23 mouse cellular contexts compared by ENCODE assay signal in the genomic region with DNA sequence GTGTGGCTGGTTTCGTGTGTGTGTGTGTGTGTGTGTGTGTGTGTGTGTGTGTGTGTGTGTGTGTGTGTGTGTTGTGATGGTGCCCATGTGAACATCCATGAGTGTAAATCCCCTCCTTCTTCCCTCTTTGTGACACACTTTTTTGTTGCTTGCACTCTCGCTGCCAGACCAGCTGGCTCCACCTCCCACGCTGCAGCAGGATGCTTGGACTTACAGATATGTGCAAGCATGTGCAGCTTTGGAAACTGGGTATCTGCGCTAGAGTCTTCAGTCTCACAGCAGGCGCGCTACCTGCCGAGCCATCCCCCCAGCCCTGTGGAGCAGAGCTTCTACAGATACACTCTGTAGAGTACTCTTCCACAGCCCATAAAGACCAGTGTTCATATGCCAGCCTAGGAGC.
A peak's percentile ranks its signal among the peaks of the same experiment; 100 is the strongest.
DNase-seq lines count a peak whose midpoint lies in the region; ATAC-seq and TF ChIP-seq lines count a peak whose summit lies in the region.
"Had no signal": no experiment of that assay in that cellular context is flagged by ENCODE, and none has a peak within 500 bp of the region (broad histone marks: within the 10 kb centered on the region; RNA-seq: fewer than 3 reads in every experiment).

No protein-coding gene starts in this region.

- no peaks in the 10 kb centered on the region for H3K9me3 ChIP-seq in kidney, embryonic 15.5 days (replicated peaks)
- H3K9me3 ChIP-seq: embryonic facial prominence, embryonic 15.5 days; limb, embryonic 10.5 days; neural tube, embryonic 13.5 days had no signal

- peak; percentile 8 to 10 for DNase-seq in frontal cortex, postnatal 14 days (ENCODE audit: low spot score in 2 of 2)
- peak; percentile 44 to 58 for DNase-seq in layer of hippocampus, adult 2 months (ENCODE audit: low spot score in 2 of 2)
- DNase-seq in left cerebral cortex, adult 18-20 months (ENCODE audit: low spot score in 2 of 2), result peak; percentile 31 to 46
- DNase-seq in right cerebral cortex, postnatal 25 days, result peak; percentile 47
- no peak for DNase-seq in embryo, embryonic 10.5 days (ENCODE audit: low spot score)
- no peak for DNase-seq in gastrocnemius, postnatal 10 days
- DNase-seq: cerebellum, postnatal 10 days; embryo, embryonic 11 days; forebrain, postnatal 0 days; gastrocnemius, postnatal 25 days; heart, adult 2 months; kidney, adult 18-20 months; kidney, postnatal 25 days; liver, postnatal 0 days; lung, postnatal 14 days; midbrain, embryonic 14.5 days; thymus, postnatal 14 days had no signal

- ATAC-seq in kidney, embryonic 15.5 days (replicated peaks; ENCODE audit: low FRiP score), result no peak
- ATAC-seq: forebrain, postnatal 0 days; hindbrain, embryonic 16.5 days; liver, postnatal 0 days had no signal

- no peak overlapping the region for H3K9ac ChIP-seq in kidney, embryonic 15.5 days
- H3K9ac ChIP-seq: embryonic facial prominence, embryonic 15.5 days; forebrain, postnatal 0 days; liver, postnatal 0 days; neural tube, embryonic 13.5 days had no signal

- no peaks in the 10 kb centered on the region for H3K27me3 ChIP-seq in kidney, embryonic 15.5 days
- H3K27me3 ChIP-seq: embryonic facial prominence, embryonic 15.5 days; megakaryocyte, embryonic 14.5 days; neural tube, embryonic 13.5 days had no signal

- H3K36me3 ChIP-seq in kidney, embryonic 15.5 days, result no peaks in the 10 kb centered on the region
- H3K36me3 ChIP-seq: embryonic facial prominence, embryonic 15.5 days; limb, embryonic 10.5 days had no signal

- no peaks in the 10 kb centered on the region for H3K4me1 ChIP-seq in kidney, embryonic 15.5 days
- H3K4me1 ChIP-seq: embryonic facial prominence, embryonic 15.5 days; limb, embryonic 10.5 days; megakaryocyte, embryonic 14.5 days; neural tube, embryonic 13.5 days had no signal

- WGBS in kidney, embryonic 15.5 days, result 84% methylated on average over 7 of the region's 7 CpGs

- H3K4me3 ChIP-seq in layer of hippocampus, adult 2 months, result no peak overlapping the region
- H3K4me3 ChIP-seq in kidney, embryonic 15.5 days (replicated peaks), result no peak overlapping the region
- H3K4me3 ChIP-seq: embryonic facial prominence, embryonic 15.5 days; heart, adult 2 months; limb, embryonic 10.5 days; megakaryocyte, embryonic 14.5 days; neural tube, embryonic 13.5 days had no signal

- no peak for TF ChIP-seq CTCF in layer of hippocampus, adult 2 months (conservative IDR thresholded peaks at IDR 0.05)

- H3K27ac ChIP-seq in layer of hippocampus, adult 2 months, result no peak overlapping the region
- no peak overlapping the region for H3K27ac ChIP-seq in kidney, embryonic 15.5 days
- H3K27ac ChIP-seq: embryonic facial prominence, embryonic 15.5 days; heart, adult 2 months; limb, embryonic 10.5 days; neural tube, embryonic 13.5 days had no signal

- H3K4me2 ChIP-seq in kidney, embryonic 15.5 days, result no peak overlapping the region
- H3K4me2 ChIP-seq: embryonic facial prominence, embryonic 15.5 days; neural tube, embryonic 13.5 days had no signal

Comparison
In these comparisons a context has a peak if more than half of its experiments do, and no peak if none do; other contexts are left out.
1. DNase-seq: peak in frontal cortex, postnatal 14 days (2 of 2), layer of hippocampus, adult 2 months (2 of 2), left cerebral cortex, adult 18-20 months (2 of 2) and right cerebral cortex, postnatal 25 days (single experiment); none in embryo, embryonic 10.5 days (single experiment) and gastrocnemius, postnatal 10 days (single experiment).